Mouse (Mus musculus) ES-CJ7 (cell line): Measurements from ENCODE around the gene Wwox.

ENCODE experiments used
- DNase-seq: peaks from one replicate; pipeline ENCODE4 v3.0.0; 2011; ENCODE audit warnings: low read depth, low spot score

Wwox gene

DNA sequence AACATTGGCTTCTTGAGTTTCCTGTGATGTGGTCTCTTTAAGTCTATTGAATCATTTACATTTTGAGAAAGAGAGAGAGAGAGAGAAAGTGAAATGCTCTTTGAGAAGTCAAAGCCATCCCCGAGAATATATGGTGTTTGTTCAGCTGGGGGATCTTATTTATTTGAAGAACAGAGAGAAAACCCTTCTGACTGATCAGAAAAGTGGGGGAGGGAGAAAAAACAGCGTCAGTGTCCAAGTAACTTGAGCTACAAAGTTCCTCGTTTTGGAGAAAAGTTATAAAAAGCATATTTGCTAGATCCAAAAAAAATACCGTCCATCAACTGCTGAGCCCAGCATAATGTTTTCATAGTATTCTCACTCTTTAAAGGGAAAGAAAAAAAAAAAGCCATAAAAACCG, 283.2 kb downstream of the Wwox start:
- no peak for DNase-seq

DNA sequence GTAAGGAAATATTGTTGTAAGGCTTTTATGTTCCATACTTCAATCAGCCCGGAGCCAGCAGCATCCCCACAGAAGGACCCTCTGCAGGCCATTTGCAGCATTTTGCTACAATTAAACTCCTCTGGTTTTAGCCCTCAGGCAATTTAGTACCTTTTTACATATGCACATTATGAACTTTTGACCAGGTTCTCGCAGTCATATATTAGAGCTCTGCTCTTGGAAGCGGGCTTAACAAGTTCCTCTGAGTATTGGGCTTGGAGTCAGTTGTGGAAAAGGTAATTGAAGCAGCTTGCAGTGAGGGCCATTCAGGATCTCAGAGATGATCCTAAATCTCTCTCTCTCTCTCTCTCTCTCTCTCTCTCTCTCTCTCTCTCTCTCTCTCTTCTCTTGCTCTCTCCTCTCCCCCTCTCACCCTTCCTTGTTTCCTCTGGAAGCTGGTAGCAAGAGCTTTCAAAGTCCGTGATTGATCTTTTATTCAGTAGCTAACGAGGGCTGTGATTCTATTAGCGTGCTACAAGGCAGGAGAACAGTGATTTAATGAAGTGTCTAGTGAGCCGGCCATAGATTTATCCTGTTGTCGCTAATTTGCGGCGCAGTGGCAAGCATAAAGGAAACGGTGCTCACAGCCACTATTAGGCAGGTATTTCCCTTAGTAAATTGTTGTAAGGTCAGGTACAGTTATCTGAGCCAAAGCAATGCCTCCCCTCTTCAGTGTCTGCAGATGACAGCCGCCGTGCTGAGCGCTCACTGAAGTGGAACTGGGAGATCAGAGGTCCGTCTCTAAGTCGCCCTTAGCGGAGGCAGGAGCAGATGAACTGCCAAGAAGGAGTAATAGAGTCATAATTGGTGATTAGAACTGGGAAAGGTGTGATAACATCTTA, 292.0 kb downstream of the Wwox start:
- DNase-seq, result no peak

DNA sequence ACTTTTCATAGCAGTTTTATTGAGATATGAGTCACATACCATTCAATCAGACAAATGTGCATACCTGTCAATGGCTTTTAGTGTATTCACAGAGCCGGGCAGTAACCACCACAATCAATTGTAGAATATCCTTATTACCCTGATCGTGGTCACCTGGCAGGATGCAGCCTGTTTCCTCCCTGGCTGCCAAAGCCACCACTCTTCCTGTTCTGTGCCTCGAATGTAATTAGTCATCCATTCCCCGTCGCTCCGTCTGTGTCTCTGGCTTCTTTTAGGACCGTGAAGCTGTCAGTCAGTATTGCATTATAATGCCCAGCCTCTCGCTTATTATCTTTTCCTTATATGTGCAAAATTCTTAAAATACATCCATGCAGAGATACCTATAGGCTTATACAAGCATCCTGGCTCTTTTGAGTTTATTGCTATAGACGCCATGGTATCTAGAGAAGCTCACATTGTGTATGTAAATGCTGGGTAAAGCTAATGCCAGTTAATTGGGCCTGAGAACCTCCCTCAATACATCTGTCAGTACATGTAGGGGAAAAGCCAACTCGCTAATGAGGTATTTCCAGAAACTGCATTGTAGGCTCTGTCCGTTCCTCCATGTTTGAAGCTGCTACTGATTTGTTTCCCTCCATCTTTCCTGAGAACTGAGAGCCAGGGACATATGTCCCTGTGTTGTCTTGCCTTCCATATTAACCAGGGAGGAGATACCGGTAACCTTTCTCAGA, 303.9 kb downstream of the Wwox start:
- no peak for DNase-seq

DNA sequence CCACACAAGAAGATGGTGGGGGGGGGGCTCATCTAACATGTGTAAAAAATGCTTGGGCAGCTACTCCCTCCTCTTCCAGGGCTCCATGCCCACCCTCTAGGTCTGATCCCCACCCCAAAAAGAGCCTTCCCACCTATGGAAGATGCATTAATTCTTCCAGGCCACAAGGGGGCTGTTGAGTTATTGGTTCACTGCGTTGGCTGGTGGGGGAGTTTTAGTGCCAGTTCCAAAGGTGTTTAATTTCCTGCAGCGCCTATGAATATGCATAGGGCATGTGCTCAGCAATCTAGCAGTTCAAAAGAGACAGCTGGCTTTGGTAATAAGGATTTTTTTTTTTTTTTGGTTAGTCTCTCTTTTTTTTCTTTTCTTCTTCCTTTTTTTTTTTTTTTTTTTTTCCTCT, 306.9 kb downstream of the Wwox start:
- DNase-seq, result peak; percentile 47

DNA sequence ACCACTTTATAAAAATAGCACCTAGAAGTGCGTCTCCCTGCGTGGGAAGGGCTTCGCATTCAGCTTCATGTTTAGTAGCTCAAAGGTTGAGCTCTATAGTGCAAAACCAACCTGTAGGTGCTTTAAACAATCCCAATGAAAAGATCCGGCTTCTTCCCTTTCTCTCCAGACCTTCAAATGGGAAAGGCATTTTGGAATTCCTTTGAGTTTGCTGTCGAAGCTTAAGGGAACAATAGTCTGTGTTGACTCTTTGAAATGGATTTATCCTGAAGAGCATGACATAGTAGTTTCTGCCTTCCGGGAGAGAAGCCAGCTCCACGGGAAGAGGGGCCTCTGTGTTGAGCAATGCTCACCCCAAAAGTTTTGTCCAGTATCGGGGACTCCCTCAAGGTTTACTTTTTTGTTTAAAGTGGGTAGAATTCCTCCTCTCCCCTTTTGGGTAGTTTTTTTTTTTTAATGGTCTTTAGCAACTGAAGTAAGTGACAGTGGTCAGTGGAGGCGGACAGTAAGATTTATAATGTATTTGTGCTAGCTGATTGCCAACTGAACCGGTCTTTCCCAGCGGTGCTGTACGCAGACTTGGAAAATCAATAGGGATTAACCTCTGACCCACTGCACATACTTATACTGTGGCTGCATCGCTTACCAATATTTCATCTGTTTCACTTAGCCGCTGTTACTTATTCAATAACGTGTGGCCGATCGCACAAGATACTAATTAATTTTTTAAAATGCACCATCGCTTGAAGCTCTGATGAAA, 312.1 kb downstream of the Wwox start:
- peak; percentile 10 for DNase-seq

DNA sequence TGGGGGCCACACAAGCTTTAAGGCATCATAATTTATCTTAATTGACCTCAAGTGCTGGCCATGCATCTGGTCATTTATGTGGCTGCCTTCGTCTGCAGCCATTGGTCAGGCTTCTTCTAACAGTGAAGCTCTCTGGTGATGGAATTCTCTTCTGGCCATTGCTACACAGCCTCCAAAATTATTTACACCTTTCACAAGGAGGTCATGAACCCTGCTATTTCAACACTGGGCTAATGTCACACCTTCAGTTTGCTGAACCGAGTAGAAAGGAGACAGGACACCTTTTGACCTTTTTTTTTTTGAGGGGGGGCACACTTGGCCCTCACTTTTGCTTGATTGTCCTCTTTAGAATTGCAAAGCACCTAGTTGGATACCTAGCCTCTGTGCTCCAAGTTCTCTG, 320.2 kb downstream of the Wwox start:
- no peak for DNase-seq

DNA sequence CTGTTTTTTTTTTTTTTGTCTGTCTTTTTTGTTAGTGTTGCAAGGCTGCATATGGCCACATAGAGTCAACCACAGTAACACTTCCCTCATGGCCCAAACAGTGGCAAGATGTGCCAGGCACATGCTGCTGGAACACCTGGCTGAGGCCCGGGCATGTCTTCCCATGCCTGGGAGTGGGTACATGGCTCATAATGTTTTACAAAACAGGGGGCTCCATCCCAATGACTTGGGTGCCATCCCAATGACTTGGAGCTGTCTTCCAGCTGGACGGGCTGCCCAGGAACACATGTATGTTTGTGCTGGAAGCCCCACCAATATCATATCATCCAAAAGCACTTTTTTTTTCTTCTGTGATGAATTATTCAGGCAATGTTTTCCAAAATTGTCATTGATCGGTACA, 329.1 kb downstream of the Wwox start:
- no peak for DNase-seq

DNA sequence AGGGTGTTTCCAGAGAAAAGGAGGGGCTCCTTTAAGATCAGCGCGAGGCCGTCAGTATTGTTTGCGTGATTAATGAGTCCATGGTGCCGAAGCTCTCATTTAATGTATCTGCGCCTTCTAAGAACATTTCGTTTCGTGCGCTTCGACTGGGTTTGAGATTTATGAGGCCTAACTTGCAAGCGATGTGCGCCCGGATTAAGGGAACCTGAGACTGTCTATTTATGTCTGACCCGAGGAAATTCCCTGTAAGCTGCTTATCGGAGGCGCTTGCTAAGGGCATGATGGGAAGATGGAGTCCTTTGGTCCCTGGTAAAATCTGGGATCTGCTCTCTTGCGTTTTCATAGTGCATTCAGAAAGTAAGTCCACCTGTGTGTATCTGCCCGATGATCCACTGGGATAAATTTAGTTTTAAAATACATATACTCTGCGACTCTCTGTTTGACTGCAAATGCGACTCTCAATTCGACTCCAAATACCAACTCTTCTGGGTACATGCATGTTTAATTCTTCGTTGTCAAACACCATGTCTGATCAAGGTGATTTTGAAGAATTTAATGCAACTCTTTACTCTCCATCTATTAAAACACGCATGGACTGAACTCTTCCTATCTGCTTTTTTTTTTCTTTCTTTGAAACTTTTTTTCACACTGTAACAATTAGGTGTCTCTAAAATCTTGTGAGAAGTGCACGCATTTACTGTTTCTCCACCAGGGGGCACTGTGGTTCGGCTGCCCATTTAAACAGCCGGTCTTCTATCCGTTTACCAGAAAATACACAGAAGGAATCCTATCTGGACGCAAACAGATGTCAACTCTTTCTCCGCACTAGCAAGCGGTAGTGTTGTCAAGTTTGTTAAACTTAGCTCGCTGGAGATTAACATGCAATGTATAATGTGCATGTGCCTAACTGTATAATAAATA, 331.7 kb downstream of the Wwox start:
- peak; percentile 68 for DNase-seq

DNA sequence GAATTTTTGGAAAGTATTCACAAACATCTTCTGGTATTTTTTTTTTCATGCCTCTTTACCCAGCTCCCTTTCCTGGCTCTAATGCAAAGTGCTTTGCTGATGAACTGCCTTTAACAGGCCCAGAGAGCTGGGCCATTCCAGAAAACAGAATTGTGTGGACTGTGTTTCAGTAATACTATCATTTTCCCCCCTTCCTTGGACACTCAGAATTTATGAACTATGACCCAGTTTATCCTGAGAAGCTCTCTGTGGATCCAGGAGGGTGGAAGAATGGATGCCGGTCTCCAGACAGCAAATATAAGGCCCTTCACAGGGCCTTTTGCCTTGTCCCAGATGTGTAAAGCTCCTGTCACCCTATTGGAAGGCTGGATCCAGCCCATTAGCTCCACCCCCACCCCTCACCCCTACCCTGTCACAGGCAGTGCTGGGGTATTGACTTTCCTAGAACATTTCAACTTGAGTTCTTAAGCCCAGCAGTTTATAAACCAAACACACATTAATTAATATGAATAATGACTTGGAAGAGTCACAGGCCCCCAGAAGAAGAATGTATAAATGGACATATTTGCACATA, 332.9 kb downstream of the Wwox start:
- no peak for DNase-seq

DNA sequence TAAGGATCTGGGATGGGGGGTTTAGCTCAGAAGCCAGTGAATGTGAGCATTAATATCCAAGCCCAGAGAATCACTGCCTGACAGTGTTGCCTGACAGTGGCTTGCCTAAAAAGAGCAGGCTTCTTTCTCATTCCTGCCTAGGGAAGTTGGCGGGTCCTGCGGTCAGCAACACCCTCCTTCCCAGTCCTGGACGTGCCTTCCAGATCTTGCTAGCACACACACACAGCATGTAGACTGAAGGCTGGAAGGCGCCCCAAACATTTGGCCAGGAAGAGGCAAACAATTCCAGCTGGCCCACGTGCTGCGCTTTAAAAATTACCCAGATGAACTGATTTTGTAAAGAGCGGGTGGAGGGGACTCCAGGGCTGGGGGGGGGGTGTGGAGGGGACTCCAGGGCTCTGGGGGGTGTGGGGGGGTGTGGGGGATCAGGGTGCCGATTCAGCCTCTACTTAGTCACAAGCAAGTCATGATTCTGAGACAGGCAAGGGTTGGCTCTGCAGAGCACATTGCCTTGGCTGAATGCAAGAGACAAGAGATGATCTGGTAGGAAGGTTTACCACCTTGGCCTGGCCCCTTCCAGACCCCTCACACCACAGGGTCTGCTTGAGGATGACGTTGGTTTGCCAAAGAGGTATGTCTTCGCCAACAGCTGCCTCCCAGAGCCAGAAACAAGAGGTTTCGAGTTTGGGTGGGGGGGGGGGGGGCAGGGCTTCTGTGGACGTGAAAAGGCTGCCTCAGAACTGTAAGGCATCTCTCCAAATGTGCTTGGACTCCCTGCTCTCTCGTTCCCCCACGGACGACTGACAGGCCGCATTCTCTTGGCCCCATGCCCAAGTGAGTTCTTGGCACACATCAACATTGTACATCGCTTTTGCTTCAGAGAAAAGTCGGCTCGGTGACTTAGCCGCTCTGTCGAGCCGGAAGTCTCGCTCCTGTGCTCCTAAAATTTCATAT, 334.3 kb downstream of the Wwox start:
- no peak for DNase-seq

DNA sequence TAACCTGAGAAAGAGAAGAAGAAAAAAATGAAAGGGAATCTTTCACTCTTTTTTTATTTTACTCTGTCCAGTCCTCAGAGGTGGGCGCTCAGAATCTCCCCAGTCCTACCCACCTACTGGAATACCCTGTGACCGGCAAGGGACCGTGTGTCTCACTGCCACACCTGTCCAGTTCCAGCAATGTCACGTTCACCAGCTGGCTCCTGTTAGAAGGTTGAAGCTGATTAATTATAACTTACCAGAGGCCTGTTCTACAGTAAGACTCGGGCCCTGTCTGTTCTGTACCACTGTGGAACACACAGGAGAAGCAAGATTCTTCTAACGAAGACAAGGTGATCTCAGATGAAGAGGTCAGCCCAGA, 334.9 kb downstream of the Wwox start:
- DNase-seq, result no peak

DNA sequence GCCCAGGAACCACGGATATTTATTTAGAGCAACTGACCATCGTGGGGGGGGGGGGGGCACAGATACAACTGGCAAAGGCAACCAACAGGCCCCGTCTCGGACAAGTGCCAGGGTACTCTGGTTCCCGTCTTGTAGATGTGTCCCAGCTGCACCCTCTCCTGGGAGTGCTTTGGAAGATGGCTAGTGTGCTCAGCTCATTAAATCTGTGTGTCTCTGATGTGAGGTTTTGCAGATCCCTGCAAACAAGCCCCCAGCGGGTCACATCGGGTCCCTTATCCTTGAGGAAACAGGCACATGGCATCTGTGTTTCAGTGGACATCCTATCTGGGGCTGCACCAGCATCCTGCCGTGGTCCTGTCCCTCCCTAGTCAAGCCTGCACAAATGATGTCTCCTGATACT, 336.1 kb downstream of the Wwox start:
- DNase-seq, result no peak

DNA sequence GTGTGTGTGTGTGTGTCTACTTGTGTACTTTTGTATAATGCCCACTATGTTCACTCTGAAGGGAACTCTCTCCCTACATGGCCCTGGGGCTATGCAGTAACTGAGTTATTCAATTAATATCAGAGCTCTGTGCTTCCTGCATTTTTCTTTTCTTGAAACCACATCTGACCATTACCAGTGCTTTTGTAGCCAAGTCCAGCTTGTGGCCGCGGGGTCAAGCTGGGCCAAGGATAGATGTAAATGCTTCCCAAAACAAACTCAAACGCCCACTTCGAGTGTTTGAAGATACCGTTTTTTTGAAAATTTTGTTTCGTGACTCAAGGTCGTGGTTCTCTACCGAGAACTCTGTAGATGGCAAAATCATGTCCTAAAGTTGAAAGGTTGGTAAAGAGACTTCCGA, 337.2 kb downstream of the Wwox start:
- no peak for DNase-seq

DNA sequence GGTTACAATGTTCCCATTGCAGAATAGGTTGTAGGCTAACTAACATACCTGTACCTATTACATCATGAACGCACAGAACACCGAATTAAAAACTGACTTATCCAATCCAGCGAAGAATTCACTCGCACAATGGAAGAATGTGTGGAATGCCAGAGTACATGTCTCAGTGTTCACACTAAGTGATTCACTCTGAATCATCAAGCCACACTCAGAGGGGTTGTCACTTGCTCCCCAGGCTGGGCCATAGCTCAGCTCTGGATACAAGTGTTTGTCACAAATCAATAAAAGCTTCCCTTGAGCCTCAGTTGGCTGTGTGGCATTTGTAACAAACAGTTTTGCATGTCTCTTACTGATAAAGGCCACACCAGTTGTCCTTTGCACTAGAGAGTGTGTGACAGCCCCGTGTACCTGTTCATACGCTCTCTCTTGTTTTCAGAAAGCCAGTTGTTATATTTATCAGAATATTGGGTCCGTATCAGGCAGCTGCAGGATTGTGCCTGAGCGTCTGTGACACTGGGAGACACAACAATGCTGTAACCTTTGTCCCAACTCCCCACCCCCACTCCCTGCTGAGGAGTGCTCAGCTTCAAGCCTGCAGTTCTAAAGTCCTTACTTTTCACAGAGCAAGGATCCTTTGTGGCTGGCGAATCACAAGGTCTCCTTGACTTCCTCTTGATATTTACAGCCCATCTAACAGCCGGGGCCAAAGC, 338.0 kb downstream of the Wwox start:
- DNase-seq, result peak; percentile 16

DNA sequence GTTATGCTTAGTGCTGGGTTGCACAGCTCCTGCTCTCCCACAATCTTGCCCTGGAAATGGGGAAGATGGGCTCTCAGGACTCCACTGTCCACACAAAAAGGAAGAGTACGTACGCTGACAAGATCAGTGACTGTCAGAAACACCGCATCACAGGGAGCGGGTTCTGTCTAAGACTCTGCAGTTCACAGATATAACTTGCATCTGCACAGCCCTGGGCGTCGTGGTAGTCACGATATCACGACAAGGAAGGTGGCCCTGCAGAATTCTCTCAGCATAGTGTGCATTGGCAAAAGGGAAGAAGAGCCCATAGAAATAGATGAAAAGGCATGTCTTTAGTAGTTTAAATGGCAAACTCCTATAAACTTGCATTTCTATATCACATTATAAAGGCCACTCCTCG, 339.5 kb downstream of the Wwox start:
- no peak for DNase-seq

DNA sequence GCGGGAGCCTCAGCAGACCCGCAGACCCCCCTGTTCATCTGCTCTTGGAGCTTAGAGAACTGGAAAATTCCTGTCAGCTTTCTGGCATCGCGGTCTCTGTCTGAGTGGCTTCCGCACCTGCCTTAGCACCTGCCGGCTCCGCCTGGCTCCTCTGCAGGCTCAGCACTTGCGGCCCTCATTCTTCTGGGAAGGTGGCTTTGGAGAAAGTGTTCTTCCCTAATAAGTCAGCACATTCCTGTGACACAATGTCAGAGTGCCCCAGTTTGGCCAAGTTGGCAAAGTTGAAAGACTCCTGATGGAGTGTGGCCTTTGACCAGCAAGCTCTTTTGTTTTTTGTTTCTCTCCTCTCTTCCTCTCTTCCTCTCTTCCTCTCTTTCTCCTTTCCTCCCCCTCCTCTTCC, 343.9 kb downstream of the Wwox start:
- DNase-seq, result no peak

DNA sequence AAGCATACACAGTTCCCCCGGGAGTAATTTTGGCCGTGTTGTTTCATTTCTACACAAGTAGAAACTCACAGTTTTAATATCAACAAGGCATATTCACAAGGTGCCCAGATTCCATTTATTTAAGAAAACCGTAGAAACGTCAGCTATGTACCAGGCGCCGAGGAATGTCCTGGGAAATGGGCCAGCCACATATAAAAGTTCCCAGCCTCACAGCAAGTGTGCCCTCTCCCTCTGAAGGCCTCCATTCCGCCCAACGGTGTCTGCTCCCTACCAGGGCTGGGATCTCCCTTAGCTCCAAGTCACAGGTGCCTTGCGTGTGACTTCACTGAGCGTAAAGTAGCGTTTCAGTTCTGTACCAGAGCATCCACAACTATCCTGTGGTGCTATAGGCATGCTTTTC, 346.4 kb downstream of the Wwox start:
- DNase-seq, result no peak

DNA sequence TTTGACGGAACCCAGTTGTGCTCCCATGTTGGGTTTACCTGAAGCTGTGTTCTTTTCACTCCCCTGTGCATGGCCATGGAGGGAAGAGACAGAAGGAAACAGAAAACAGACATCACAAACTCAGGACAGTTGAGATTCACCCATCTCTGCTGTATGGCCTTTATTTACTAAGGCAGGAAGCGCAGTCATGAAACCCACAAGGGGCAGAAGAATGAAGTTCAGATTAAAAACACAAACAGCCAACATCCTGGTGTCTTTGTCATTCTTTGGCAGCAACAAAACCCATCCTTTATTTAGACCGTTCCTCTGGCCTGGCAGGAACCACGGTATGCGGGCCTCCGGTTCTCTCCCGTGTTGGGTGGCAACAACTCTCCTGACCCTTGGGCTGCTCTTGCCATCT, 350.2 kb downstream of the Wwox start:
- DNase-seq, result no peak

DNA sequence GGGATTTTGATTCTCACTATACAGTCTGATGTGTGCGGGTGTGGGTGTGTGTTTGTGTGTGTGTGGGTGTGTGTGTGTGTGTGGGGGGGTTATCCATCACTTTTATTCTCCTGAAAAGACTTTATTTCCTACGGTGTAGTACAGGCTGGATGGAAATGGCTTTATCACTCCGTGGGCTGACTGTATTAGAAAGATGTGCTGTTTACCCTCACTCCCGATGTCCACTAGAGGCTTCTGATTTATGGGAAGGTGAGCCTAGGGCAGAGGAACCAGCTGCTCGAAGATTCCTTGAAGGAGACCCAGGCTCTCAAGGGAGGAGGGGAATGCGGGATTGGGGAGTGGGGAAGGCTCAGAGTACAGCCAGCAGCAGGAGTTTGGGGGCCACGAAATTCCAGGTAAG, 351.3 kb downstream of the Wwox start:
- no peak for DNase-seq
